Mouse (Mus musculus) heart, postnatal 0 days (tissue): ENCODE measurements around the gene Traf5. TPM values are rescaled to one million over a fixed set of nuclear protein-coding genes. Genes with fewer than 3 reads are reported as not detected.

Experiments
- ATAC-seq: fragments of 200-750 bp; cut with Nextera tagmentation; 2 replicates; pipeline ENCODE4 v1.8.0; 2017; ENCODE audit warnings: low read depth, moderate number of reproducible peaks, moderate library complexity; ENCODE audit not compliant: insufficient read depth
- DNase-seq: peaks from one replicate; pipeline ENCODE4 v3.0.0-alpha.2; 2016; ENCODE audit warnings: low spot score
- H3K27ac ChIP-seq: fragments of 300-500 bp; sonication (generic); 2 replicates; pipeline ENCODE4 v1.5.1; 2014; ENCODE audit warnings: low read depth, mild to moderate bottlenecking
- H3K27me3 ChIP-seq: fragments of 300-500 bp; sonication (generic); 2 replicates; pipeline ENCODE4 v1.6.1; 2014; ENCODE audit warnings: low read length, mixed read lengths; ENCODE audit not compliant: control insufficient read depth, insufficient read depth
- H3K36me3 ChIP-seq: fragments of 300-500 bp; sonication (generic); replicated peaks from 2 replicates; pipeline ENCODE4 v1.6.1; 2014; ENCODE audit warnings: low read length, mixed read lengths; ENCODE audit not compliant: control insufficient read depth, insufficient read depth
- H3K4me1 ChIP-seq: fragments of 300-500 bp; sonication (generic); 2 replicates; pipeline ENCODE4 v1.6.1; 2014; ENCODE audit warnings: antibody characterized with exemption; ENCODE audit not compliant: control insufficient read depth, insufficient read depth
- H3K4me2 ChIP-seq: fragments of 300-500 bp; sonication (generic); 2 replicates; pipeline ENCODE4 v1.6.1; 2014; ENCODE audit warnings: low read depth, mild to moderate bottlenecking, low read length, moderate library complexity
- H3K4me3 ChIP-seq: fragments of 300-500 bp; sonication (generic); 2 replicates; pipeline ENCODE4 v1.5.1; 2014; ENCODE audit warnings: low read depth, low read length
- H3K9ac ChIP-seq: fragments of 300-500 bp; sonication (generic); replicated peaks from 2 replicates; pipeline ENCODE4 v1.6.1; 2014; ENCODE audit warnings: low read depth, low read length, mixed read lengths
- H3K9me3 ChIP-seq: fragments of 300-500 bp; sonication (generic); replicated peaks from 2 replicates; pipeline ENCODE4 v1.6.1; 2016; ENCODE audit warnings: low read length; ENCODE audit not compliant: control insufficient read depth
- CTCF ChIP-seq: IDR thresholded peaks from 2 replicates; pipeline ENCODE4 v1.5.1; 2016; ENCODE audit warnings: antibody characterized with exemption, control low read depth, low read depth
- EP300 ChIP-seq: IDR thresholded peaks from 2 replicates; pipeline ENCODE4 v1.6.1; 2016; ENCODE audit warnings: antibody characterized with exemption, low read depth
- WGBS: fragments of 180-500 bp; shearing (Covaris S2); extraction: QIAGEN DNeasy Blood & Tissue Kit; methylation state at CpG from one replicate; pipeline ENCODE4 v1.1.7; 2014; 5-methylcytosine and 5-hydroxymethylcytosine counted together
- polyA plus RNA-seq: library from polyadenylated mRNA; unstranded; fragments of >200 nt; fragmentation: Nextera tagmentation; extraction: Ambion mirVana; gene quantifications from 2 replicates; pipeline ENCODE4 v1.2.1, GENCODE M21; 2015
- total RNA-seq: library from RNA; depleted of rRNA; stranded (reverse); fragments of >200 nt; gene quantifications from 2 replicates; pipeline ENCODE4 v1.2.3, GENCODE M21; 2014; ENCODE audit warnings: low replicate concordance; rRNA removed

Gene Traf5
- total RNA-seq, result 5.7 and 51.1 TPM in 2 replicates
- polyA plus RNA-seq, result 13.7 and 14.7 TPM in 2 replicates

GRCm38 (mm10) chr1:192091806-192092772 is at the start of gene Traf5:
Gene Traf5, minus strand, starts transcription at chr1:192092559.
- no peak for TF ChIP-seq EP300
- TF ChIP-seq CTCF, result no peak
- WGBS, result 2% methylated on average over 62 of the region's 63 CpGs
- peak; percentile 98 for ATAC-seq

GRCm38 (mm10) chr1:192140313-192140712 is 48.0 kb upstream of the Traf5 start:
- H3K4me3 ChIP-seq, result no peak overlapping the region
- DNase-seq (no peak), ATAC-seq (no peak)
- TF ChIP-seq EP300 (no peak), CTCF (no peak)
- WGBS, result 96% methylated on average over 2 of the region's 2 CpGs
- H3K9ac ChIP-seq, result no peak overlapping the region
- H3K27me3 ChIP-seq, result no peaks in the 10 kb centered on the region
- H3K4me2 ChIP-seq, result no peak overlapping the region
- no peaks in the 10 kb centered on the region for H3K9me3 ChIP-seq
- H3K4me1 ChIP-seq, result peaks cover 15% of the 10 kb centered on the region; the same call in 1 of the 2 replicates
- H3K27ac ChIP-seq, result no peak overlapping the region
- no peaks in the 10 kb centered on the region for H3K36me3 ChIP-seq

More at GRCm38 (mm10) chr1:192091806-192092772, at the start of gene Traf5:
- H3K36me3 ChIP-seq, result 0 out of 2 replicates have a peak, but pooled peaks cover 11% of the 10 kb centered on the region
- H3K27ac ChIP-seq, result peak within 1 kb of the TSS; percentile 91
- peak; percentile 94 for DNase-seq
- H3K4me2 ChIP-seq, result peak within 1 kb of the TSS; percentile 87
- peaks cover 26% of the 10 kb centered on the region for H3K4me1 ChIP-seq
- no peaks in the 10 kb centered on the region for H3K27me3 ChIP-seq
- H3K9me3 ChIP-seq, result no peaks in the 10 kb centered on the region
- peak within 1 kb of the TSS; percentile 87 for H3K4me3 ChIP-seq
- peak within 1 kb of the TSS; percentile 89 for H3K9ac ChIP-seq

DNA sequence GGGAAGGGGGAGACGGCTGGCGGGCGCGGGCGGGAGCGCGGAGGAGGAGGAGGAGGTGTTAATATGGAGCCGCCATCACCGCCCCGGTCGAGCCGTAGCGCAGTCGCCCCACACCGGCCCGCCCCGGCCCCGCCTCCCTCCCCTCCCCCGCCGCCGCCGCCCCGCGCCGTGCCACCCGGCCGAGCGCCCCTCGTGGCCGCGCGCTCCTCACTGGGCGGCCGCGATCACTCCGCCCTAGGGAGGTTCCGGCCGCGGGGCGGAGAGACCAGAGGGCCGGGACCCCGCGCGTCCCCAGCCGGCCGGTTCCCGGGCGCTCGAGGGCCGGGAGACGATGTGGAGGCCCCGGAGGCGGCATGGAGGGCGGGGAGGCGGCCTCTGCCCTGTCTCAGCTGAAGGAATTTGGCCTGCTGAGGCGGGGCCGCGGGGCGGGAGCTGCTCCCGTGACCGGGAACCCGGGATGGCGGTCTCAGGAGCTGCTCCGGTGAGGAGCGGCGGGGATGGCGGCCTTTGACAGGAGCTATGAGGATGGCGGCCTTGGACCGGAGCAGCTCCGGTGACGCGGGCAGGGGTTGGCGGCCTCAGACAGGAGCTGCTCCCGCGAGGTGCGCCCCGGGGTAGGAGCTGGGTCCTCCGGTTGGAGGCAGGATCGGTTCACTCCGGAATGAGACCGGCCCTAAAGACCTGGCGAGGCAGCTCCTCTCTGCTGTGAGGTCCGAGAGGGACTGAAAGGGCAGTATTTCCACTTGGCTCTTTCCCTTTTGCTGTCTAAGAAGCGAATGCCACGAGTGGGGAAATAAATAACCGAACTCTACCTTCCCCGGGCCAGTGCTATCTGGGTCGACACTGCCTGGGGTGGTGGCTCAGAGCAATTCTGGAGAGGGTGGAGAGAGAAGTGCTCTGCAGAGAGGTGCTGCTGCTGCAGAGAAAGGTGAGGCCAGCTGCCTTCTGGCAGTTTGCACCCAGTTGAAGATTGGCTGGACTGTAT is 45.9 kb upstream of the Traf5 start, which contains the start of gene Rcor3:
Rcor3 (minus strand) TSS at position 137 of the 985 bp plus-strand sequence.
- no peaks in the 10 kb centered on the region for H3K9me3 ChIP-seq
- peak; percentile 81 for ATAC-seq

DNA sequence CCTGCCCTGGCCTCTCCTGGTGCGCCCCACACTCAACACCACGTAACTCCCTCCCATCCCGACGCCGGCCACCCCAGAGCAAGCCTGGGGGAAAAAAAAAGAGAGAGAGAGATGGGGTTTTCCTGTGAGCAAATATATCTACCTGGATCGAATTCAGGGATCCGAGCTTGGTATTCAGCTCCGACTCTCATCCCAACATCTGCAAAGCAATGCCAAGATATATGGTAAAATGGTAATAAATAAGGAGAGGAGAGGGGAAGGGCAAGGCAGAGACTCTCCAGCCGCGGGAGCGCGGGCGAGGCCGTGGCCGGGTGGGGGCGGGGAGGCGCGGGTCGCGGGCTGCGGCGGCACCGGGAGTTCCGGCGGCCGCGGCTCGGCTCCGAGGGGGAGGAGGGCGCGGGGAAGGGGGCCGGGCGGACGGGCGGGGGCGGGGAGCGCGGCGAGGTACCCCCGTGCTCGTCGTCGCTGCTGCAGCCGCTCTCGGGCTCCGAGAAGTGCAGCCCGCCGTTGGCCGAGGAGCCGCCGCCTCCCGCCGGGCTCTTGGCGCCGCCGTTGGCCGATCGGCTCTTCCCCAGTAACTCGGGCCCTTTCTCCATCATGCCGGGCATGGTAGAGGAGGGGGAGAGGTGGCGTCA is 45.0 kb upstream of the Traf5 start:
- Histone ChIP-seq H3K27ac (peak overlapping the region; percentile 99), H3K27me3 (no peaks in the 10 kb centered on the region), H3K36me3 (peaks cover 14% of the 10 kb centered on the region; the same call in 1 of the 2 replicates), H3K4me1 (peaks cover 15% of the 10 kb centered on the region; the same call in 1 of the 2 replicates), H3K4me3 (peak overlapping the region; percentile 71), H3K4me2 (peak overlapping the region; percentile 96), H3K9ac (peak overlapping the region; percentile 74), H3K9me3 (no peaks in the 10 kb centered on the region)
- WGBS, result 1% methylated on average over 48 of the region's 61 CpGs
- peak; percentile 24 for ATAC-seq
- TF ChIP-seq EP300, result no peak
- TF ChIP-seq CTCF, result no peak
- peak; percentile 32 for DNase-seq

More for the DNA sequence above, 45.9 kb upstream of the Traf5 start, which contains the start of gene Rcor3:
- H3K27me3 ChIP-seq, result no peaks in the 10 kb centered on the region
- H3K4me2 ChIP-seq, result peak within 1 kb of the TSS; percentile 96
- peak; percentile 21; the same call in 1 of the 2 replicates for TF ChIP-seq CTCF
- TF ChIP-seq EP300, result no peak
- peak within 1 kb of the TSS; percentile 99 for H3K27ac ChIP-seq
- H3K4me3 ChIP-seq, result peak within 1 kb of the TSS; percentile 71
- peaks cover 6% of the 10 kb centered on the region; the same call in 1 of the 2 replicates for H3K36me3 ChIP-seq
- peak within 1 kb of the TSS; percentile 74 for H3K9ac ChIP-seq
- WGBS, result 0% methylated on average over 47 of the region's 88 CpGs
- H3K4me1 ChIP-seq, result peaks cover 15% of the 10 kb centered on the region; the same call in 1 of the 2 replicates
- peak; percentile 74 for DNase-seq
